Mouse (Mus musculus) thymus, adult 2 months (tissue): Measurements from ENCODE around the gene Slc35e3. TPM values are rescaled to one million over a fixed set of nuclear protein-coding genes. Genes with fewer than 3 reads are reported as not detected.
A peak's percentile ranks its signal among the peaks of the same experiment; 100 is the strongest.

Experiments
- DNase-seq: peaks from one replicate; pipeline ENCODE4 v3.0.0; 2021
- H3K27ac ChIP-seq: fragments of 200-500 bp; 2 replicates; pipeline ENCODE4 v1.5.1; 2012; ENCODE audit warnings: low read length, control low read depth; ENCODE audit not compliant: control insufficient read depth, insufficient read depth
- H3K27me3 ChIP-seq: fragments of 200-500 bp; 2 replicates; pipeline ENCODE4 v1.6.1; 2012; ENCODE audit warnings: mild to moderate bottlenecking, low read length, moderate library complexity, mixed read lengths; ENCODE audit not compliant: control insufficient read depth, insufficient read depth
- H3K36me3 ChIP-seq: fragments of 200-500 bp; 2 replicates; pipeline ENCODE4 v1.6.1; 2012; ENCODE audit warnings: mild to moderate bottlenecking, low read length, moderate library complexity; ENCODE audit not compliant: control insufficient read depth, insufficient read depth
- H3K4me1 ChIP-seq: fragments of 200-500 bp; replicated peaks from 2 replicates; pipeline ENCODE4 v1.6.1; 2012; ENCODE audit warnings: low read length; ENCODE audit not compliant: control insufficient read depth, insufficient read depth
- H3K4me3 ChIP-seq: fragments of 200-500 bp; 2 replicates; pipeline ENCODE4 v1.5.1; 2012; ENCODE audit warnings: mild to moderate bottlenecking, low read length, control low read depth, moderate library complexity; ENCODE audit not compliant: control insufficient read depth, insufficient read depth
- CTCF ChIP-seq: fragments of 200-500 bp; IDR thresholded peaks from 2 replicates; pipeline ENCODE4 v1.5.1; 2012; ENCODE audit warnings: mild to moderate bottlenecking, control low read depth, low read length, moderate library complexity, borderline replicate concordance; ENCODE audit not compliant: control insufficient read depth, poor library complexity, insufficient read depth; ENCODE audit errors: extremely low read depth
- POLR2A ChIP-seq: fragments of 200-500 bp; IDR thresholded peaks from 2 replicates; pipeline ENCODE4 v1.6.1; 2012; ENCODE audit warnings: mild to moderate bottlenecking, low read length, control low read depth, moderate library complexity; ENCODE audit not compliant: control insufficient read depth, poor library complexity, insufficient read depth; ENCODE audit errors: extremely low read depth
- WGBS: fragments of 180-500 bp; shearing (Covaris S2); methylation state at CpG from one replicate; pipeline ENCODE4 v1.1.7; 2018; 5-methylcytosine and 5-hydroxymethylcytosine counted together
- polyA plus RNA-seq: library from polyadenylated mRNA; depleted of rRNA; stranded (reverse); fragments of >200 nt; gene quantifications from 2 replicates; pipeline ENCODE4 v1.2.3, GENCODE M21; 2012; rRNA removed

Gene Slc35e3
- 13.8 and 19.1 TPM in 2 replicates for polyA plus RNA-seq

DNA sequence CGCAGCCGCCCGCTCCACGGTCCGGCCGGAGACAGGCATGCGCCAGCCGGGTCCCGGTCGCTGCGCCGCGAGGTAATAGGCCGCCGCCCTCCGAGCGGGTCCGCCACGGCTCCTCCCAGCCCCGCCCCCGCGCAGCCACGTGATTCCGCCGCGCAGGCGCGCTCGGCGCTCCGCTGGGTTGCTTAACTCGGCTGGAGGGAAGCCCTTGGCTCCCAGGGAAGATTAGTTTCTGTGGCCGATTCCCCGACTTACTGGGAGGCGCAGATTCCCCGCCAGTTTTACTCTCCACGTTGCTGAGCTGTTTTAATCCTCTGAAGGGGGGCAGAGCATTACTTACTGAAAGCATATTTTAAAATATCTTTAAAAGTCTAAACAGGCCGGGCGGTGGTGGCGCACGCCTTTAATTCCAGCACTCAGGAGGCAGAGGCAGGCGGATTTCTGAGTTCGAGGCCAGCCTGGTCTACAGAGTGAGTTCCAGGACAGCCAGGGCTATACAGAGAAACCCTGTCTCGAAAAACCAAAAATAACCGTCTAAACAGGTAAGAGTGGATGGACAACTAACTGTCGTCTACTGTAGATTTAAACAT, at the start of gene Slc35e3:
Slc35e3 (minus strand) TSS at position 69 of the 587 bp plus-strand sequence.
- TF ChIP-seq CTCF = no peak
- peak; percentile 48; the same call in 1 of the 2 replicates for TF ChIP-seq POLR2A
- Histone ChIP-seq H3K27me3 (no peaks in the 10 kb centered on the region), H3K36me3 (peaks cover 15% of the 10 kb centered on the region), H3K27ac (no peak within 1 kb of the TSS), H3K4me1 (peaks cover 2% of the 10 kb centered on the region; the same call in 1 of the 2 replicates), H3K4me3 (peak within 1 kb of the TSS; percentile 43)
- WGBS = 15% methylated on average over 46 of the region's 46 CpGs
- DNase-seq = peak; percentile 98

DNA sequence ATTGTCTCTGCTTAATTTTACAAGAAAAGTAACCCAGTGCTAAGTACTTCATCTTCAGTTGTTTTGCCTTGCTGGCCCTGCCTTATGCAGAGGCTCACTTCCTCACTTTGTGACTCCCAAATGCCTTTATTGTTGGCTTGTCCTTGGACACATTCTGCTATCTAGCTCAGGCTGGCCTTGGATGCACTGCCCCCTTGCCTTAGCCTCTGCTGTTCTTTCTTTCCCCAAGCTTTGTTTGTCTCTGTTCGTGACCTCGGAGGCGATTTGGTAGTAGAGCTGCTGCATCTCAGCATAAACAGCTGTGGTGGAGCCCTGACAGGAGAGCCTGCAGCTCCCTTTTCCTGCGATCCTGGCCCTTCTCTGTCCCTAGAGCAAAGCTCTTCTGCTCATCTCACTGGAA, 49.0 kb upstream of the Slc35e3 start:
- WGBS = 89% methylated on average over 4 of the region's 4 CpGs
- no peaks in the 10 kb centered on the region for H3K27me3 ChIP-seq
- H3K4me1 ChIP-seq = peaks cover 24% of the 10 kb centered on the region
- H3K36me3 ChIP-seq = no peaks in the 10 kb centered on the region
- no peak overlapping the region for H3K4me3 ChIP-seq
- no peak for TF ChIP-seq CTCF
- no peak for TF ChIP-seq POLR2A
- no peak for DNase-seq
- H3K27ac ChIP-seq = no peak overlapping the region

DNA sequence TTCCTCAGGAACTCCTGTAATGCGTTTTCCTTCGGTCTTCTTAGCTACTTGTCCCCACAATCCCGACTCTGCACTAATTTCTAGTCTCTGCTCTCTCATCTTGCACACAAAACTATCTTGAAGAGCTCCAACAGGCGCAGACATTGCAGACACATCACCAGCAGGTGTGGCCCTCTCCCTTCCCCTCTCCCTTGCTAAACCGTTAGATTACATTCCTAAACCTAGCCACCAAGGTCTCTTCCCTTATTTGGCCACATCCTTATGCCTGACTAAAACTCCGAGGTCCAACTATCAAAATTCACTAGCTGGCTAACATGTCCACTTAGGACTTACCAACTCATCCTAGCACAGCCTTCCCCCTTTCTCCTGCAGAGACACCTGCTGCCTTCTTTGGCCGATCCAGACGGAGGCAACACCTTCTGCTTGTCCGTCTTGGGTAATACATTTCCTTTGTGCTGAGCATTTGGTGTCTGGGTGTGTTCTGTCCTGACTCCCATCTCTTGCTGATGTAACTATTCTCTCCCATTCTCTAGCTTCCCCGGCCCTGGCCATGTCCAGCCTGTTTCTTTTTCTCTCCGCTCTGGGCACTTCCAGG, 47.4 kb upstream of the Slc35e3 start:
- Histone ChIP-seq H3K4me1 (peaks cover 18% of the 10 kb centered on the region), H3K36me3 (no peaks in the 10 kb centered on the region), H3K27ac (no peak overlapping the region; the same call in 1 of the 2 replicates), H3K27me3 (no peaks in the 10 kb centered on the region), H3K4me3 (no peak overlapping the region)
- 75% methylated on average over 11 of the region's 11 CpGs for WGBS
- no peak for DNase-seq
- TF ChIP-seq POLR2A (no peak), CTCF (no peak)

DNA sequence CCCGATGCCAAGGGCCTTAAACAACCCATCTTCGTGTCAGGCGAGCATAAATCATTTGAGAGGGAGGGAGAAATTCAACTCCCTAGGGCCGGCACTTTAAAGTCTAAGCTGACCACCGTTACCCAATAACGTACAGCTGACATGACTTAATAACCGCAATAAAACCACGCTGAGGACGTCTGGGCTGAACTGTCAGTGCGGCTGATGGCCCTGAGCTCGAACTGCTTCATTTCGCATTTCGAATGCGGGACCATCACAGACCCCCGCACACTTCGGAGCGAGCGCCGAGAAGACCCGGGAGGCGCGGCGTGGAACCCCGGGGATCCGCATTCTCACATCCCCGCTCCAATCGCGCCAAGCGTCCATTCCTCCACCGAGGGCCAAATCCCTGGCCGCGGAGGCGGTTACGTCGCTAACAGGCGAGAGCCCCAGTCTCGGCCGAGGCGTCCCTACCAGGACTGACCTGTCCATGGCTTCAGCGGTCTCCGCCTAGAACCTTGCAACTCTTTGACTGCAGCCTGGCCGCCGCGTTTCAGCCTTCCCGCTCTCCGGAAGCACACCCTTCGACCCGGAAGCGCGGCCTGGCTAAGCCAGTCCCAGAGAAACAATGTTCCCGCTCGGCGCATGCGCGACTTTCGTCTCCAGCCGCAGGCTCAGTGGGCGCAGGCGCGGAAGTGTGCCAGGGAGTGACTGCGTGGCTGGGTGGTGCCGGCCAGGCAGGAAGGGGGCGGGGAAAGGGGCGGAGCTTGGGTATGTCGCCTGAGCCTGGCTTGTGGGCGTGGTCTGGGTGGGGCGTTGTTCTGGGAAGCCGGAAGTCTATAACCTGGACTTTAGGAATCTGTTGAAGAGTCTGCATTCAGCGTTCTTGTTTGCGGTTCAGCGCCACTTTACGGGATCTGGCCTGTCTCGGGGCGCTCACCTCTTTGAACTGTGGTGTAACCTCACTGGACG, 46.3 kb upstream of the Slc35e3 start, which contains the start of gene Nup107:
Nup107 (minus strand) TSS at position 565 of the 951 bp plus-strand sequence.
- TF ChIP-seq CTCF (peak; percentile 69; the same call in 1 of the 2 replicates), POLR2A (peak; percentile 79)
- under 1% methylated on average over 75 of the region's 75 CpGs for WGBS
- Histone ChIP-seq H3K4me3 (peak within 1 kb of the TSS; percentile 80), H3K27ac (peak within 1 kb of the TSS; percentile 47; the same call in 1 of the 2 replicates), H3K4me1 (peaks cover 10% of the 10 kb centered on the region), H3K36me3 (peaks cover 6% of the 10 kb centered on the region; the same call in 1 of the 2 replicates), H3K27me3 (no peaks in the 10 kb centered on the region)
- peak; percentile 100 for DNase-seq

DNA sequence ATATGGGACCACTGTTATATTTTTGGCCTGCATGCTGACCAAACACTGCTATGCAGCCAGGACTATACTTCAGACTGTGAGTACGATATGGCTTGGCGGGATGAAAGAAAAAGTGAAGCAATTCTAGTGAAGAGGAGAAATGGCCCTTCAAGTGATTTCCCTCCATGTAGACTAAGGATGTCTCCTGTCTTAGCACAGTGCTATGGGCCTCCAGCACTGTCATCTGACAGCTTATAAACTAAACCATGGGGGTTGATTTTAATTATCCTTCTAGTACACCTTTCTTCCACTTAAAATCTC, 45.0 kb upstream of the Slc35e3 start:
- H3K4me3 ChIP-seq = no peak overlapping the region
- TF ChIP-seq POLR2A (no peak), CTCF (no peak)
- no peak overlapping the region for H3K27ac ChIP-seq
- DNase-seq = no peak
- 97% methylated on average over 2 of the region's 2 CpGs for WGBS
- H3K27me3 ChIP-seq = no peaks in the 10 kb centered on the region
- H3K4me1 ChIP-seq = peaks cover 7% of the 10 kb centered on the region
- H3K36me3 ChIP-seq = peaks cover 13% of the 10 kb centered on the region

DNA sequence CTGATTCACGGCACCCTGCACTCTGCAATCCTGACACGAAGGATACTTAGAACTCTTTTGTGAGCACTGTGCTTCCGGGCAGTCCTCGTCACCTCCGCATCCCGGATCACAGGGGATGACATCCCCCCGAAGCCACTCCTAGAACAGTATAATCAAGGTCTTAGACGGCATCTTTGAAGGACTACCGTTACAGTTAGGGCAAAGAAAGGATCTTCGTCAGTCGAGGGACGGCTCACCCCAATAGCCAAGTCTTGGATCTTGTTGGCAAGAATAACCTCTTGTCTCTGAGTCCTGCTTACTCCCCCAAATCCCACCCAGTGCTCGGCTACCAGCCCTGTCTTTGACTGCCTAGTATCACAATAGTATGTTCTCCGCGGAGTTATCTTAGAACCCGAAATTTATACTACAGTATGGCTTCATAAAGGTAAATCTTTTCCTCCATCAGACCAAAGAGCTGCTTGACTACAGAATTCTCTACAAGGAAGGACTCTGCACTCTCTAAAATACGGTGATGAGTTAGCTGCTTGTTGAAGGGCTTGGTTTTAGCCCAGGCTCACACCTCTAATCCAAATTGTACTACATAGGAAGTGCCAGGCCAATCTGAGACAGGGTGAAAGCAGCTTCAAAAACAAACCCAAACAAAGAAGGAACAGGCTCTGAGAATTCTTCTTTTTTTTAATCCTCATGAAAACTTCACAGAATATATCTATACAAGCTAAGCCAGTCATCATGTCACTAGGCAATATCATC, 44.4 kb upstream of the Slc35e3 start:
- Histone ChIP-seq H3K27me3 (no peaks in the 10 kb centered on the region), H3K4me1 (peaks cover 7% of the 10 kb centered on the region), H3K4me3 (no peak overlapping the region), H3K27ac (no peak overlapping the region), H3K36me3 (peaks cover 18% of the 10 kb centered on the region)
- no peak for TF ChIP-seq CTCF
- no peak for TF ChIP-seq POLR2A
- DNase-seq = no peak
- 96% methylated on average over 17 of the region's 17 CpGs for WGBS
